Mouse (Mus musculus) layer of hippocampus, adult 9-11 months (tissue): ENCODE measurements around the gene Slc6a16.
A peak's percentile ranks its signal among the peaks of the same experiment; 100 is the strongest.
"Not testable (repeated sequence)": the region's sequence is repeated elsewhere in the genome, so short reads cannot be mapped to it uniquely, and the experiment has no call there.

Experiments used
- DNase-seq: peaks from one replicate; pipeline ENCODE4 v3.0.0; 2022

The Slc6a16 gene

GRCm38 (mm10) chr7:45255822-45256221 is 14.9 kb downstream of the Slc6a16 start:
- not testable (repeated sequence) for DNase-seq

- no peak for DNase-seq
These were observed 16.4 kb downstream of the Slc6a16 start for GRCm38 (mm10) chr7:45257063-45257840.

DNA sequence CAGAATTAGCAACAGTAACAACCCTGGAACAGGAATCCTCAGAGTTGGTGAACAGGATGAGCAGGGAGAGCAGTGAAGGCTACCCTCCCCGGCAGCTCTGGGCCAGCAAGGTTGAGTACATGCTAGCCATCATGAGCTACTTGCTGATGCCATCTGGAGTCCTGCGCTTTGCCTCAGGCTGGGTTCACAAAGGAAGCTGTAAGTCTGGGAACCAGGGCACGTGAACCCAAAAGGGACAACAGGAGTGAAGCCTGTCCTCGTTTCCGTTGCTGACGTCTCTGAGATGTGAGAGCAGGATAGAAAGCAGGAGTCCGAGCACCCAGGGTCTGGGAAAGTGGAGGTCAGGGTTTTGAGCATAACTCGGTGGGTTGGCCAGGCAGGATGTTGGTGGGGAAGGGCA is 18.4 kb downstream of the Slc6a16 start:
- DNase-seq = no peak

- DNase-seq = no peak
These were observed 21.4 kb downstream of the Slc6a16 start for GRCm38 (mm10) chr7:45262266-45262665.

DNA sequence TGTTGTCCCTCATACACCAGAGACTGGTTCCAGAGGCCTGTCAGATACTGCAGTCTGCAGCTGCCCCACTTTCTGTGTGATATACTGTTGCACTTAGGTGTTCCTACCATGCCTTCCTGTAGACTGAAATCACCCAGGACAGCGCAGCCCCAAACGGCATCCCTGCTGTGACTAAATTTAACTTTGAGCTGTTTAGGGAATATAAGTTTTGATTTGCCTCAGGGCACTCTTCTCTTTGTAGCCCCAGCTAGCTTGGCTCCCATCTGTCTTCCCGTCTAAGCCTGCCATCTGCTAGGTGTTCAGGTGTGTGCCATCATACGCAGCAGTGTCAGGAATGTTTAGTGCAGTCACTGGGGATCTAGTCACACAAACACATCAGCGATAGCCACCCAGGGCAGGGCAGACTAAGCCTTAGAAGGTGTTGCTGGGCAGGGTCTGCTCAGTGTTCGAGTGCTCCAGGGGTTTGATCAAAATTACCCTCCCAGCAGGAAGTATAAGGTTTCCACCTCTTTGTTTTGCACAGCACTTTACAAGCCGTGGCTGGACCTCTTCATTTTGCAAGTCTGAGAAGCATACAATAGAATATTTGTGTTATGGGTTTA is 22.2 kb downstream of the Slc6a16 start:
- DNase-seq = no peak

- no peak for DNase-seq
These were observed 23.5 kb downstream of the Slc6a16 start for GRCm38 (mm10) chr7:45264348-45264747.

- no peak for DNase-seq
These were observed 24.6 kb downstream of the Slc6a16 start for GRCm38 (mm10) chr7:45265518-45265917.

DNA sequence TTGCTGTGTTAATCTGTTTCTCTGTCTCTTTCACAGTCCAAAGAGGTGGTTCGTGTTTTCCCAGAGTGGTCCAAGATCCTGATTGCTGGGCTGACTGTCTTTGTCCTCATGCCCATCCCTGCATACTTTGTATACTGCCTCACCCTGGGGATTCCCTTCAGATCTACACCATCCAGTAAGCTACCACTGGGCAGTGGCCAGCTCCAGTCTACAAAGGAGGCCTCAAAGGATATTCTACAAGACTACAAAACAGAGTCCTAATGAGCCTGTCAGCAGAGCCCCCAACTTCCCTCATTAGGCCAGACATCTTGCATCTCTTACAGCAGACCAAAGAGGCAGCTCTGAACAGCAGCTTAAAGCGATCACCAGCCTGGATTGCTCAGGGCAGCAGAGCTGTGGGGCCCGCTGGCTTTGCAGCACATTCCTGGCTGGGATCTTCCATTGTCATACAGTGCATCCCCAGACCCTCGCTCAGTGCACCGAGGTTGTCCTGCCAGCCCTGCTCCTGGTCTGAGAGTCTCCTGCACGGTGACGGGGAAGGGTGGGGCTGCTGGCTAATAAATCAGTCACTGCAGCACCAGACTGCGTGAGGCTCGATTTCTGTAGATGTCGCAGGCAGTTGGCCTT is 32.0 kb downstream of the Slc6a16 start:
- no peak for DNase-seq

DNA sequence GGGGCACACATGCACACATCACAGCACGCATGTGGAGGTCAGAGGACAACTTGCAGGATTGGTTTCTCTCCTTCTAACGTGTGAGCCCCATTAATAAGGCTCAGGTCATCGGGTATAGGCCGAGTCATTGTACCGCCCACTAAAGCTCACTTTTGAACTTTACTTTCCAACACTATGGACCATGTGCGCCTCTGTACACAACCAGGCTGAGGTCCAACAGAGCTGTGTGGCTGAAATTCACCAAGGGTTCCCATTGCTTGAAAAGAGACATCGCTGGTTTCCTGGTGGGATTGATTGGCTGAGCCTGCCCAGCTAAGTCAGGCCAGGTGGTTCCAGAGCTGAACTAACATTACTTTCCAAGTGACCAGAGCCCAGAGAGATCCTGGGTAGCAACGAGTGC is 32.8 kb downstream of the Slc6a16 start:
- DNase-seq = no peak

DNA sequence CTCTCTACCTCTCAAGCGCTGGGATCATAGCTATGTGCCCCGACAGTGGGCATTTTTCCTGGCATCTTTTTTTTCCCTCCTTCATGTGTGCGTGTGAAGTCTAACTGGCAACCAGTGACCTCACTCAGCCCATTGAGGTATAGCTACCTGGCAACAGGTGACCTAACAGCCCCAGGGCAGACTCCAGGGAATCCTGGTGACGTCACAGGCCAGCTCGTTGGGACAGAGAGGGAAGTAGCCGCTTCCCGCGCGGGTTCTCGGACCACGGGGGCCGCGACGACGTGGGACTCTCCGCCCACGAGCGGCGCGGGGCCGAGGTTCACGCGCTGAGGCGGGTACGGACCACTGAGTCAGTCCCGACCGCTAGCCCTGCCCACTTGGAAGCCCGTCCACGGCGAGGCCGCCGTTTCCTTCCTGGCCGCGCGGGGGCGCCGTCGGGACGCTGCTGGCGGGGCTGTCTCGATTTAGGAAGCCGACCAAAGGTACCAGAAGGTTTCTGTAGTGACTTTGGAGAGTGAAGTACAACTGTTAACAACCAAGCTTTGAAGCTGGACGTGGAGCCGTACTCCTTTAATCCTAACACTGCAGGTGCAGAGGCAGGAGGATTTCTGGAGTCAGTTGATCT is 36.4 kb downstream of the Slc6a16 start, which contains the start of gene Slc6a21:
Slc6a21 (plus strand) TSS at position 378 of the 625 bp plus-strand sequence.
- DNase-seq = peak; percentile 64

GRCm38 (mm10) chr7:45286486-45286885 is 45.6 kb downstream of the Slc6a16 start:
- DNase-seq = no peak

- no peak for DNase-seq
These were observed 55.7 kb downstream of the Slc6a16 start for GRCm38 (mm10) chr7:45296626-45297025.

- DNase-seq = no peak
These were observed 56.7 kb downstream of the Slc6a16 start for GRCm38 (mm10) chr7:45297563-45297962.

DNA sequence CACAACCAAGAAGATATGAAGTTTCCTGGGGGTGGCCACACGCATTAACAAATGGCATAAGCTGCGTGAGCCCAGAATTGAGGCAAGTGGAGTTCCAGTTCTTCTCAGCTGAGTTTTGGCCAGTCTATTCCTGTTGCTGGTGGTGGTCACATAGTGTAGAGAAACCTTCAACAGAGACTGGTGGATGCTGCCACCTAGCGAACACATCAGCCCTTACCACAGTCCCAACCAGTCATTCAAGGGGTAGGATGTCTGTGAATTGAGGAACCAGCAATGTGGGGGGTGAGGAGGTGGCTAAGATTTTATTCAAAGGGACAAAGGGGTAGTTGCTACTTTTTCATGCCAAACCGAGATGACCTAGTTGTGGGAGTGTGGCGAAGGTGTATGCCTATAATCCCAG is 58.9 kb downstream of the Slc6a16 start:
- DNase-seq = peak; percentile 80

DNA sequence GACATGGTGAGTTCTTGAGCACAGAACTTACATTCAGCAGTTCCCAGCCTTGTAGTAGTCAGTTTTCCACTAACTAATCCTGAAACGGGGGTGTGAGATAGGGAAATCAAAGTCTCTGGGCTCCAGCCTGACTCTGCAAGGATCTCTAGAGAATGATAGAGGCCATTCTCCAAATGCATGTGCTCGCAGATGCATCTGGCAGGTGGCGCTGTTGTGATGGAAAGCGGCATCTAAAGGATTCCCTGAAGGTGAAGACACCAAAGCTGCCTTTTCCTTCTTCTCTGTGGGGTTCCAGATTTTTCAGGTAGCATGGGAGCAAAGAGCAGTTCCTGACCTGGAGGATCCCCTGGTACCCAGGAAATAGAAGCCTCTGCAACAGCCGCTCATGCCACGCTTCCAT is 59.4 kb downstream of the Slc6a16 start:
- DNase-seq = peak; percentile 56

DNA sequence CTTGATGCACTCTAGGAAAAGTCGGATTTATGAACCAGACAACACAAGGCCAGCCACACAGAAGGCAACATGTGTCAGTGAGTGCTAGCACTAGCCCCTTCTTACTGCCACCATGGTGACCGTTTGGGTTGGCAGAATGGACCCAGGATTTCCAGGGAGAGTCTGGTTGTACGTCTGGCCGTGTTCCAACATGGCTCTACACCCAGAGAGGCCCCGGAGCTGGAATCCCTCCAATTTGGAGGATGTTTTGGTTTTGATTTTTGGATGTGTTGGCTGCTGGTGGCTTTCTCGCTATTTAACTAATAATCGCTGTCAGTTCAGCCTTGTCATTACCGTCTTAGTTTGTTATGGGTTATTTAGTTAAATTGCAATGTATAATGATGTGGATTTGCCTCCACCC is 61.7 kb downstream of the Slc6a16 start:
- DNase-seq = peak; percentile 38

- peak; percentile 29 for DNase-seq
These were observed 64.0 kb downstream of the Slc6a16 start for GRCm38 (mm10) chr7:45304869-45305268.

DNA sequence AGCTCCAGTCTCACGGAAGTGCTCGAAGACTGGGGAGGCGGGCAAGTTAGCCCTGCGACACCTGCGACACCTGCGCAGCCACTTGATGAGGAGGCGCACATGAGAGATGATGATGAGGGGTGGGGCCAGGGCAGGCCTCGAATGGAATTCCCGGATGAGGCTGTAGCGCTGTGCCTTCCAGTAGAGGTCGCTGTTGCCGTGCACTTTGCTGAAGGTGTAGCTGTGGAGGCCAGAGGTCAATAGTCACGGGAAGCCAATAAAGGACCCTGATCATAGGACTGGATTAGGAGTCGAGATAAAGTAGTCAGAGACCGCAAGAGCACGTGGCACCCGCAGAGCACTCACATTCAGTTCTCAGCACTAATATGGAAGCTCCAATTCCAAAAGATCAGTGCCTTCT is 64.4 kb downstream of the Slc6a16 start:
- peak; percentile 75 for DNase-seq

DNA sequence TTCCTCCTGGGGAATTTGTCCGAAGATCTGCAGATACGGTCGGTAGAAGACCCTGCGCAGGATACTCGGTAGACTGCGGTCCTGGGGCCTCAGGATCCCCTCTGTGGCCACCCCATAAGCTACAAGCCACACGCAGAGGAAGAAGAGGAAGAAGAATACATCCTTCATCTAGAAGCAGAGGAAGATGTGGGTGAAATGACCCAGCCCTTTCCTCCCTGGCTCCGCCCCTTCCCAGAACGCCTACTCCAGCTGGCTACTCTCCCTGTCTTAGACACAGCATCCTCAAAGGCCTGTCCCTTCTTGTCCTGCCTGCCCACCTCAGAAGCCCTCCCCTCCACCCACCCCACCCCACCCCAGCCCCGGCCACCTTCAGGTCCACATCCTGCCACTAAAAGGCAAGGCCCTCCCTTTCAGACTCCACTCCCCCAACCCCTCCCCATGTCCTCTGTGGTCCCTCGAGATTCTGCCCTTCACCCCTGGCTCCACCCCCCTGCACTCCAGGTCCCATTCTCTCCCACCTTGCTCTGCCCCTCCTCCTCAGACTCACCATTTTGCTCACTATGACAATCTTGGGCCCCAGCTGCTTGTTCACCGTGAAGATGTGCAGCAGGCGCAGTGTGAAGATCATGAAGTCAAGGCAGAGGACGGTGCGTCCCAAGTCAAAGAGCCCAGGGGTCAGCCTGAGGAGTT is 67.8 kb downstream of the Slc6a16 start:
- DNase-seq = no peak

GRCm38 (mm10) chr7:45309455-45309854 is 68.6 kb downstream of the Slc6a16 start:
- no peak for DNase-seq

- DNase-seq = no peak
These were observed 71.1 kb downstream of the Slc6a16 start for GRCm38 (mm10) chr7:45312023-45312422.

- DNase-seq = no peak
These were observed 72.0 kb downstream of the Slc6a16 start for GRCm38 (mm10) chr7:45312686-45313453.
